Mouse (Mus musculus) thymus, postnatal 4 days (tissue): ENCODE data around the gene Mrps23.

Experiments
- DNase-seq: peaks from one replicate; pipeline ENCODE4 v3.0.0; 2021

The Mrps23 gene

DNA sequence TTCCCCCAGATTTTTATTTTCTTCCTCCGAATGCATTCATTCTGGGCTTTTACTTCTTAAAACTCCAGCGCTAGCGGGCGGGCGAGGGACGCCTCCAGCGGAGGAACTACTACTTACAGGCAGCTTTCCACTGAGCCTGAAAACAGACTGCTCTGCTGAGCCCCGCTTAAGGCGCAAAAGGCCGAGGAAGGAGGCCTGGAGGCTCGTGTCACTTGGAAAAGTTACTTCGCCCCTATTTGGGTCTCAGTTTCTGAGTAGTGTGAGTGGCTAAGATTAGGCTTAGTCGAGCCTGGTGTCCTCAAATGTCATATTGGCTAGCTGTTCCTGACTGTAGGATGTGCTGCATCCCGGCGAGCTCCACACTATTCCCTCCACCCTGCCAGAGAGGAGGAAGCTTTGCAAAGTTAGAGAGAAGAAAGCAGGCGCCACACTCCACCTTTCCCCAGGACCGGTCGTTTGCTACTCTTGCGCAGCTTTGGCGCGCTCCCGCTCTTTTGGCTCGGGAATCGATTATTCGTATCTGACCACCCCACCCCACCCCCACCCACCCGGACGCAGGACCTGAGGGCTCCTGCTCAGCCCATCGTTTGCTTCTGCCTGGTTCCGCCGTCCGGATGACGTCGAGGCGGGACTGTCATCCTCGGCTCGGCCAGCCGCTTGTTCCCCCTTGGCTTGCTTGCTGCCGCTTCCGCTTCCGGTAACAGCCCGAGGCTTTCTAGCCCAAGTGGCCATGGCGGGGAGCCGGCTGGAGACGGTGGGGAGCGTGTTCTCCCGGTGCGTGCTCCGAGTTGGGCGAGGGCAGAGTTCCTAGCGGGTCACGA, at the start of gene Mrps23:
Gene Mrps23 (plus strand): TSS at position 677 of the 821 bp plus-strand sequence.
- DNase-seq, result peak; percentile 91

DNA sequence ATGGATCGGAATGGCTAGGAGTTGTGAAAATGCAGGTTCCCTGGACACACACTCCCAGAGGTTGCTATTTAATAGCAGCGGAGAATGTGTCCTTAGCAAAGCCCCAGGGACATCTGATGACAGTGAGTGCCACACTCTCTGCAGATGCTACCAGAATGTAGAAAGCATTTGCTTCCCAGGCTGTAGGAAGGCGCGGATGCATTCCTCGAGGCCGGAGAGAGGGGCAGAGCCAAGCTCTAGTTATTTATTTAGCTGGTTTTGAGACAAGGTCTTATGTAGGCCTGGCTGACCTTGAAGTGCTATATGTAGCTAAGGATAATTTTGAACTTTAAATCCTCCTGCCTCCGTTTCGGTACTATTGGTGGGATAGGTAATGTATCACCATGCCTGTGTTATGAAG, 49.7 kb upstream of the Mrps23 start:
- no peak for DNase-seq

DNA sequence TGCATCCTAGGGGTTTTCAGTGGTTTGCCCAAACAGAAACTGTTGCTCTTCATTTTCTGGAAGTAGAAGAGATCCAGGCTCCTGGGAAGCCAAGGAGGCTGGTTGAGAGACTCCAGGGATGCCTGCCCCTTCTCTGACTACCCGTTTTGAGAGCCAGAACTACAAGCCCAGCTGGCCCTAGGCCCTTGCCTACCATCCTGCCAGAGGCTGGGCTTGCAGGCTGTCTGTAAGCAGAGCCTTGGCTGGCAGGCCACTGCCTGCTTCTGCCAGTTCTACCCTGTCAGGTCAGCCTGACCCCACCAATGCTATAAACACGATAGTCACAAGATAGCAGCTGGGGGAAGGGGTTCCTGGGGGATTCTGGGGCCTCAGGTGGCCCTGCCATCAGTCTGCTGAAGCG, 48.7 kb upstream of the Mrps23 start:
- no peak for DNase-seq

DNA sequence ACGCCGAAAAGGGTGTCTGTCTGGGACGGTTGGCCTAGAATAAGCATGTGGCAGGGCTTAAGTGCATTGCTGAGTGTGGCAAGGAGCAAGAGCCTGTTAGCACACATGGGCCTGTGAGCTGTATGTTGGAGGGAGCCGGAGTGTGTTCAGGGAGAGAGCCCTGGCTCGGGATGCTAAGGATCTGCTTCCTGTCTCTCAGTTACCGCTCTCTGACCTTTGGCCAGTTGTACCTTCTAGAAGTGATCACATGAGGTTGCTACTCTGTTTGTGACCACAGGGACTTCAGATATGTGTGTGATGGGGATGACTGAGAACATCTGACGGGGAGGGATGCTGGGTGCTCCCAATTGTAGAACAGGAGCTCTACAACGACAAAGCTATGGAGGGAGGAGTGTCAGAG, 48.2 kb upstream of the Mrps23 start:
- no peak for DNase-seq

DNA sequence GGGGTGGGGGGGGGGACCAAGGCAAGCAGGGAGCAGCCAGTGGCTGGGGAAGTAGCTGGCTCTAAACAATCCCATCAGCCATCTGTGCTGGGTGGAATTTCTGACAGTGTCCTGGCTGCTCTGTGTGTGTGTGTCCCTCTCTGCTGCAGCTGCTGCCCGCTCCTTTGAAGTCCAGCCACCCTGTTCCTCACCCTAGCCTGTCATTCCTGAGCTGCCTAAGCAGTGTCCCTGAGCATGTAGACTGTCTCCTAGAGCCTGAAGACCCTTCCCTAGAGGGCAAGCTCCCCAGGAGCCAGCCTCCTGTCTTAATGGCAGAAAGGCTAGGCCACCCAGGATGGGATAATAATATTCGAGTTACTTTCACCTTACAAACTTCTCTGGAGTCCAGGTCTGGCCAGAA, 47.8 kb upstream of the Mrps23 start:
- no peak for DNase-seq

DNA sequence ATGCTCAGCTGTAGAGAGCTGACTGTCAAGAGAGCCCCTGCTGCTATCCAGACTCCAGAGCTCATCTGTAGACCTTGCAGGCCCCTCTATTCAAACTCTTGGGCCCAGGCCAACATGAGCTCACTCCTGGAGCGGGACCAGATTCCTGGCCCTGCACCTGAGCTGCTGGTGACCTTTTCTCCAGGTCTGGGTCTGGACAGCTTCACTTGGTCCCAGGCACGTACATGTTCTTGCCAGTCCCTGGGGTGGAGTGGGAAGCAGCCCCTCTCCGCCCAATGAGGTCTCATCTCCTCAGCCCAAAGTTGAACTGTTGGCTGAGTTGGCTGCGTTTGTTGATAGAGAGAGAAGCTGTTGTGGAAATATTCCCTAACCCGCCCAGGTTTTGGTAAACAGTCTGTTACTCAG, 45.3 kb upstream of the Mrps23 start:
- no peak for DNase-seq

DNA sequence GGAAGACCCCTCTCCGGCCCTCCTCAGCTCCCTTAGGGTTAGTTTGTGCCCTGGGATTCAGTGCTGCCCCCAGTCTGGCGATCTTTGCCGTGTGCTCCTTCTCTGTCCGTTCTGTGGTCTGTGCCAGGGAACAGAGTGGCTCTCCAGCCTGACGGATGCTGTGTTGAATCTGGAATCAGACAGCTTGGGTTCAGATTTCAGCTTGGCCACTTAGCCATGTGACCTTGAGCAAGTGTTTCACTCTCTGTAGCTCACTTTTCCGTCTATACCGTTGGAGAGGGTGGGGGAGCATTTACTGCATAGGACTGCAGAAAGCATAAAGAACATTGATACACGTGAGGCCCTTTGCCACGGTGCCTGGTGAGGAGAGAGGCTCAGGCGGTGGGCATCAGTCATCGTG, 44.8 kb upstream of the Mrps23 start:
- no peak for DNase-seq

DNA sequence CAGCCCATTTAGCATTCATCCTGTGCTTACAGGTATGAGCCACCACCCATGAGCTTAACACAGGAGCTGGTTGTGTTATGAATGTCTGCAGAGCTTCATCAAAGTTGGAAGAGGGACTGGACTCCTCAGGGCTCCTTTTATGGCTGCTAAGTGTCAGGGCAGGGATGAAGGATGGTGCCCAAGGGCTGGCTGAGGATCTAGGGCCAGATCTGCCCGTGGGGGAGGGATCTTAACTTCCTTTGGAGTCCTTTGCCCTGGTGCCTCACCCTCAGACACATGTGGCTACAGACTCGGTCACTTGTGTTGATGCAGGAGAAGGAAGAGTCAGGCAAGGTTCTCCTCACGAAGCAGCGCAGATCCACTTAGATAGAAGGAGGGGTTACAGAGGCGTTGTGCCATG, 43.9 kb upstream of the Mrps23 start:
- DNase-seq, result no peak

DNA sequence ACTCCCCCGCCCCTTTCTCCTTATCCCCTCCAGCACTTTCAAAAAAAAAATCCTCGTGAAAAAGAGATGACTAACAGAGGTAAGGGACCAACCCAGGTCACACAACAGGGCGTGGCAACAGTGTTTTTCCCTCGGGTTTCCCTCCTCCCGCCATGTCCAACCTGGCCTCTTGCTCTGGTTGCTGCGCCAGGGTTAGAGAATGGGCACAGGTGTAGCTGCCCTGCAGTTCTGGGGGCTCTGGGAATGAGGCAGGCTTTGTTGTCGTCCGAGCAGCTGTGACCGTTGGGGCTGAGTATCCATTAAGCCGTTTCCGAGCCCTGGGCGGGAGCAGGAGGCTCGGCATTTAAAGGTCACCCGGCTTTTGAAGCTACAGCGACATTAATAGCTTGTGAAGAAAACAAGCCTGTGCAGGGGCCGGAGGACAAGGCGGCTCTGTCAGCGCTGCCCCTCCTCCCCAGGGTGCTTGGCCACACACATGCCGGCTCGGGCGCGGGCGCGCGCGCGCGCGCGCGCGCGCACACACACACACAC, 43.1 kb upstream of the Mrps23 start:
- peak; percentile 37 for DNase-seq

DNA sequence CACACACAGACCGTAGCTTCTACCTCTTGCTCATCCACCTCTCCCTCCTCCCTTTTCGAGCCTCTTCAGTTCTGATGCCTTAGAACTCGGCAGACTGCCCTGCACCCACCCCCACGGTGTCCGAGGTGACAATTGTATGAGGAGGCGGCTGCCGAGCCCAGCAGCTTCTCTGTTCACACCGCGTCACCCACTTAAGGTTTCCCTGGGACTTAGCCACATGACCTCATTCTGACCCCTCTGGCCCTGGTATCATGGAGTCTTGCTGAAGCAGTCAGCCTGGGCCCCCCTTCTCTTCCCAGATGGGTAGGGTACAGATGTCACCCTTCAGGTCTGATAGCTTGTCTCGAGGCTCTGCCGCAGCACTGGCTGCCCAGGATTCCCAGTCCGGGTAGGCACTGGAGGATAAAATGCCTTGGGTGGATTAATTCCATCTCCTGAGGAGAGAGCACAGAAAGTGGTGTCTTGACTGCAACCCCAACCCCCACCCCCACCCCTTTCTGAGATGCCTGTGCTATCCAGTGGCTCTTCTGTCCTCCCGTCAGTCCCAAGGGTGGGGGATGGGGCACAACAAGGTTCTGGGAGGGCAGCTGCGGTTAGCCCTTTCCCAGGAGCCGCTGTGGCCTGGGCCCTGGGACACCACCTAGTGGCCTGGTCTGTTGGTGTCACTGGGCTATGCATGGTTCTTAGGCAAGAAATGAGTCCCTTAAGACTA, 42.4 kb upstream of the Mrps23 start:
- peak; percentile 78 for DNase-seq

DNA sequence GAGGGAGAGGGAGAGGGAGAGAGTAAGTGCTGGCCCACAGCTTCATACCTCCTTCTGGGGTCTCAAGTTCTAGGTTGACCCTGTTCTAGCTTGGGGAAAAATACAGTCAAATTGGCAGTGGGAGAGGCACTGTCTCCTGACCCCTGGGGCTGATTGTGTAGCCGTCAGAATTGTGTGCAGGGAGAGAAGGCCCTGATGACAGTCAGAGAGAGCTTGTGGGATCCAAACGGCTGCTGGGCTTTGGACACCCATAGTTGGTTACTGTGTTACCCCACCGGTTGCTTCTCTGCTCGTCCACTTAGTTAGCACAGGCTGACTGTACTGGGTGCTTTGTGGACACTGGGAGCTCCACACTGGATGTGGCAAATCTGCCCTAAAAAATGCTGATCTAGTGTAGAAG, 41.4 kb upstream of the Mrps23 start:
- no peak for DNase-seq

DNA sequence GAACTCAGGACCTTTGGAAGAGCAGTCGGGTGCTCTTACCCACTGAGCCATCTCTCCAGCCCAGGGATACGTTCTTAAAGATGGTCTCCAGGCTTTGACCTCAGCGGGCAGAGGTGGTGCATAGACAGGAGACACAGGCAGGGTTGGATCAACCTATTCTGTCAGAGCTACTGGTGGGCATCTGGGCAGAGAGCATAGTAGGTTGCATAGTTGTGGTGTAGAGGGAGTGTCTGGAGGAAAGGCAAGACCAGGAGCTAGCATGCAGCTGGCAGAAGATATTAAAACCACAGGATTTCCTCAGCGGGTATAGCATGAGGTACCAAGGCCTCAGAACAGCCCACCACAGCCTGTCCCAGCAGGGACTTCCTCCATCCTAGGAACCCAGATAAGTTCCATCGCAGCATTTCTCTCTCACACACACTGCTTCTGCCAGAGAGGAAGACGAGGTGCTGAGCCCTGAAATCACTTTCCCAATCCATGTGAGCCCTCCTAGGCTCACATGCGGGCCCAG, 39.9 kb upstream of the Mrps23 start:
- no peak for DNase-seq

DNA sequence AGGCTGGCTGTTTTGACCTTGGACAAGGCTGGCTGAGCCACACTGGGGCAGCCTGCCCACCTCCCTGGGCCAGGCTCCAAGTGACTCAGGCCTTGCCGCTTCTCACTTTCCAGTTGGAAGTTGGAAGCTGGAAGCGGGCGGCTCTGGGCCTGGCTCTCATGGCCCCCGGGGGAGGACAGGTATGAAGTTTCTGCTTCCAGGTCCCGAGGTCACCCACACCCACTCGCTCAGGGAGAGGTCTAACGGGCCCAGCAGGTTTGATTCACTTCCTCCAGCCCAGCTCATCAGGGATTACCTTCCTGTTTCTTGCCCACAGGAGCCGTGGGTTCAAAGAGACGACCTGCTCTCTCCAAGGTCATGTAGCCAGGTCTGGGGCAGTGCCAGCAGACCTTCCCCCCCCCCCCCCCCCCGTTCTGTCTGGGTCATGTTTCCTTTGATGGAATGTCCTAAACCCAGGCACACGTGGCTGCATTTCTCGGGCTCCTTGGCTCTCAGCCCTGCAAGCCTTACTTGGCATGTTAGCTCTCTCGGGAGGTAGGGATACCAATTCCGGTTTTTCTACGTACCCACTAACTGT, 39.3 kb upstream of the Mrps23 start:
- no peak for DNase-seq

DNA sequence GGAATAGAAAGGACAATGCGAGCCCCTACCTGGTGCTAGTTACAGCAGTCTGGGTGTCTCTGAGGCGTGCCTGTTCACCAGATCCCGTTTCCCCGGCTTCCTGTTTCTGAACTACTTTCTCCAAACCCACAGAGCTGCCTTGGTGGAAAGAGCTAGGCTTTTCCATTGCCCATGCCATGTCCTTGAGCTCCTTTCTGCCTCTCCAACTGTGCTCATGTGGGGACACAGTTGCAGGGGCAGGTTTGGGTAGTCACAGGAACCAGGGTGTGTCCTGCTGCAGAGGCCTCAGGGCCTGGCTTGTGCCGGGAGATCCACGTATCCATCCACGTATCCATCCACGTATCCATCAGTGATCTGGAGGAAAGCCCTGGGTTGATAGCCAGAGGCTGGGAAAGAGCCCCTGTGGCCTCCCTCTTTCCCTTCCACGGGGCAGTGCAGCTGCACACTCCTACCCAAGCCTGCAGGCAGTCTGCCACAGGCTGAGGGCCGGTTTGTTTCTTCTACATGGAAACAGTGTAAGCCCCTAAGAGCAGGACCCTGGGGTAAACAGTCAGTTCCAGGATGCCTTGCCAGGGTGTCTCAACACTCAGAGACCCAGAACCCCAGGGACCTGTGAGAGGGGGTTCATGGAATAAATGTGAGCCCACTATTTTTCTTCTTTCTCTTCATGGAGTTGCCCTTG, 38.4 kb upstream of the Mrps23 start:
- no peak for DNase-seq

DNA sequence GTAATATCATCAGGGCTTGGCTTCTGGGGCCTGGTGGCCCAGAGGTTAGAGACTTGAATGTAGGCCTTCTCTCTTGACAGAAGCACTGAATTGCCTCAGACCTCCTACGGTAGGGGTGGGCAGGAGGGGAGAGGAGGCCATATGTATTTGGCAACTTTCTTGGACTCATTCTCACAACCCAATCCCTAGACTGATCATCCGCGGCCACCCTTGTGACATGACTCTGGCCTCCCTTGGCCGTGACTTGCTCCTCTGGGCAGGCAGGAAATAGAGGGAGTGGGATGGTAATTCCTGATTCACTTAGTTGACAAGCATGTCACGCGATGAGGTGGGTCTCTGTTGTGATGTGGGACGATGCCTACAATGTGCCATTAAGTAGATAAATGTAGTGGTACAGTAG, 37.7 kb upstream of the Mrps23 start:
- no peak for DNase-seq

DNA sequence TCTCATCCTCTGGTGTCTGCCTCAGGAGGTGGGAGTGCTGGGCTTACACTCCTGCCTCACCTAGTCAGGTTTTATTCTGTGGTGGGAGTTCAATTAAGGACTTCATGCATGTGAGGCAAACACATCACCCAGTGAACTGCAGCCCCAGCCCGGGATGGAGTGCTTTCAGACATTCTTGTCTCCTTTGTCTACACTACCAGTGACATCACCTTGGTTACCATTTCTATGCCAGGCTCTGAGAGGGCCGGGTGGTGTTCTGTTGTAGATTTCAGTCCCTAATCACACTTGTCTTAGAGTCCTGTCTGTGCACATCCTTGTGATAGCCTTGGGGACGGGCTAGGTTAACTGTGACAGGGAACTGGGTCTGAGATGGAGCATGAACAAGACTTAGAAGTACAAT, 35.6 kb upstream of the Mrps23 start:
- DNase-seq, result no peak

DNA sequence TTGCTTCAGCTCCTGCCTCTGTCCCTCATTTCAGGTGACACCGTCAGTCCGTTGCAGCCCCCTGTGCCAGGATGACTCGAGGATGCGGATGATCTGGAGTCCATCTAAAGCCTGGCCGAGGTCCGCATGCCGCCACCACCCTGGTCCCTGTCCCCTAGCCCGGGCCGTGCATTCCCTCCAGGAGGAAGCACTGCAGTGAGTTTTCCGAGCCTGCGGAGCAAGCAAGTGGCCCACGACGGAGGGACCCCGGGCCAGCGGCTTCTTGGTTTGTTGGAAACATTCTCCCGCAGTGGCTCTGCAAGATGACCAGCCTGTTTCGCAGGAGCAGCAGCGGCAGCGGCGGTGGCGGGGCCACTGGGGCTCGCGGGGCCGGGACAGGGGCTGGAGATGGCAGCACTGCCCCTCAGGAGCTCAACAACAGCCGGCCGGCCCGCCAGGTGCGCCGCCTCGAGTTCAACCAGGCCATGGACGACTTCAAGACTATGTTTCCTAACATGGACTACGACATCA, 34.6 kb upstream of the Mrps23 start:
- no peak for DNase-seq

DNA sequence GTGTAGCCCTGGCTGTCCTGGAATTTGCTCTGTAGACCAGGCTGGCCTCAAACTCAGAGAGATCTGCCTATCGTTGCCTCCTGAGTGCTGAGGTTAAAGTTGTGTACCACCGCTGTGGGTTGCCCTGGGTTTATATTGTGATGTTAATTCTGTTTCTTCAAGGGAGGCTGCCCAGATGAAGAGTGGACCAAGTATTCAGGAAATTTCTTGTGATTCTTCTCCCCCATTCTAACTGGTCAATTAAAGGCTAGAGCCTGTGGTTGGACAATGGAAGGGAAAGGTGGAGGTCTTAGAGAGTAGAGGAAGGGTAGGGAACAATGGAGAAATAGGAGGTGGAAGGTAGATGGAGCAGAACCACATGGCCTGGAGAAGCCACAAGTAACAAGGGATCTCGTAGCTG, 33.6 kb upstream of the Mrps23 start:
- DNase-seq, result no peak

DNA sequence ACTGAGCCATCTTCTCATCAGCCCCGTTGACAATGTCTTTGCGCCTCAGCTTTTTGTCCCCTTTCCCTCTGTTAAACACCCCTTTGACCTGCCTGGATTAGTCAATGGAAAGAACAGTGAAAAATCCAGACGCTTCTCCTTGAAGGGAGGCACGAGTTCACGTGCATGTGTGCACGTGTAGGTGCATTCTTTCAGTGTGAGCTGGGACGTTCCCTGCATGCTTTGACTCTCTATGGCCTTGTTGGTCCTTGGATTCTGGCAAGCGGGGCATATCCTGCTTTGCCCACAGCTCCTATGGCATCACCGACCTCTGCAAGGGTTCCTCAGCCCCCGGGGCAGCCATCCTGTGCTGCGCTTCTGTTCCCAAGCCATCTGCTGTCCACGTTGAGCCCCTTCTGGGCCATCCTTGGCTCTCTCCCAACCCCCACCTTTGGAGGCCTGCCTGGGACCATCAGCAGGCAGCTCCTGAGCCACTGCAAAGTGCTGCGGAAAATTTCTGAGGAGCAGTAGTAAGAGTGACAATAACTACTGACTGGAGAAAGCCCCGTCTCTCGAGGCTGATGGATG, 32.2 kb upstream of the Mrps23 start:
- DNase-seq, result no peak

DNA sequence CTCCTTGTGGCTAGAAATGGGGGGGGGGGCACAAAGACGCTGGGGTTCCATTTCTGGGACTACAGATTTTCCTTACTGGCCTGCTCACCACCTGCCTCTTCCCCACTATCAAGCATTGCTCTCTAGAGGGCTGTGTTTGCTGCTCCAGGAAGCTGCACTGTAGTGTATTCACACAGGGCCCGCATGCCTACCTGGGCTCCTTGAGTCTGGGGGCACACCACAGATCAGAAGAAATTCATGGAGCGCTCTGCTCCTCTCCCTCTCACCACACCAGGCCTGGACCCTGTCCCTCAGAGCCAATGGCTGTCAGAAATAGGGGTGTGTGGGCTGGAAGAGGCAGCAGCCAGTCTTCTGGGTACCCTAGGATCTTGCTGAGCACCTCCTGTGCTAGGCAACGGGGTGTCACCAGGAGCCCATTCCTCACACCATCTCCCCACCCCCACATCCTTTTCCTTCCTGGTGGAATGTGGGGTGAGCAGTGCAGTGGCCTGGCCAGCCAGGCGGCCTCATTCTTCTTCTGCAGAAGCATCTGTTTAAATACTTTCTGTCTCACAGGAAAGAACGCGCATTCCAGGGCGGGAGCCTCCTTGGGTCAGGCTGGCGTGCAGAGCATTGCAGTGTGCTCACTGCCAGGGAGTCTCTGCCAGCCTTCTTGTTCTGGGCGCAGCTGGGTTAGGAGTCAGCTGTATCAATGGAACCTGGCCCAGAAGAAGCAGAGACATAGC, 31.4 kb upstream of the Mrps23 start:
- no peak for DNase-seq

DNA sequence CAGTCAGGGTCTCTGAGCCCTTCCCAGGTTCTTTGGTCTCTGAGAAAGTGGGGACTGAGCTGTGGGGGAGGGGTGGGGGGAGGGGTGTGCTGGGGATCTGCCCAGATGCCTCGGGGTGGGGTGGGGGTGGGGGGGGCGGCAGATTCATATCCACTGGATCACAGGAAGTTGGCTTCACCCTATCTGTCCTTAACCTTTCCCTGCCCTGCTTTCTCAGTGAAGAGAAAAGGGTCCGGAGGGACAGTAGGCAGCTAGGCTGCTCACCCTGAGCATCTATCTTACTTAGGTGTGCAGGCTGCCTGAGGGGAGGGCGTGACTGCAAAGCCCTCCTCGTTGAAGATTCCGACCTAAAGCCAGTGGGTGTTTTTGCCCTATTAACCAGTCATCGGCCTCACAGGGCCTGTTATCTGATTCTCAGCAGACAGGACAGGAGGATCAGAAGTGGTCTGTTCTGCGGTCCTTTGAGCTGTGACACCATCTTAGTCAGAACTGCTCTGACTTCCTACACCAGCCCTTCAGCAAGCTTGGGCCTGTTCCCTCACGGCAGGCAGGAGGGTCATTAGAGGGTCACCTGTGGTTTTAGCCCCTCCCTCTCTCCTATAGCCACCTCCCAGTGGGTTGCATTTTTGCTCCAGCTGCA, 30.7 kb upstream of the Mrps23 start:
- no peak for DNase-seq
